Mouse (Mus musculus) intestine, embryonic 16.5 days (tissue): Measurements from ENCODE around the gene Gm43720. TPM values are rescaled to one million over a fixed set of nuclear protein-coding genes. Genes with fewer than 3 reads are reported as not detected.

ENCODE experiments used
- ATAC-seq: fragments of 200-750 bp; cut with Nextera tagmentation; 2 replicates; pipeline ENCODE4 v1.8.0; 2017; ENCODE audit warnings: moderate TSS enrichment, moderate library complexity
- H3K27ac ChIP-seq: fragments of 300-500 bp; sonication (generic); 2 replicates; pipeline ENCODE4 v1.5.1; 2014; ENCODE audit warnings: mild to moderate bottlenecking, low read length
- H3K27me3 ChIP-seq: fragments of 300-500 bp; sonication (generic); replicated peaks from 2 replicates; pipeline ENCODE4 v1.6.1; 2014; ENCODE audit warnings: low read length, control low read depth, mixed read lengths; ENCODE audit not compliant: control insufficient read depth, insufficient read depth
- H3K36me3 ChIP-seq: fragments of 300-500 bp; sonication (generic); 2 replicates; pipeline ENCODE4 v1.6.1; 2014; ENCODE audit warnings: low read length, control low read depth; ENCODE audit not compliant: control insufficient read depth, insufficient read depth
- H3K4me1 ChIP-seq: fragments of 300-500 bp; sonication (generic); 2 replicates; pipeline ENCODE4 v1.6.1; 2014; ENCODE audit warnings: low read length, control low read depth, mixed read lengths; ENCODE audit not compliant: control insufficient read depth, insufficient read depth
- H3K4me2 ChIP-seq: fragments of 300-500 bp; sonication (generic); 2 replicates; pipeline ENCODE4 v1.6.1; 2014; ENCODE audit warnings: low read depth, low read length, control low read depth
- H3K4me3 ChIP-seq: fragments of 300-500 bp; sonication (generic); 2 replicates; pipeline ENCODE4 v1.5.1; 2014; ENCODE audit warnings: mild to moderate bottlenecking, low read length
- H3K9ac ChIP-seq: fragments of 300-500 bp; sonication (generic); 2 replicates; pipeline ENCODE4 v1.6.1; 2014; ENCODE audit warnings: low read depth, low read length
- H3K9me3 ChIP-seq: fragments of 300-500 bp; sonication (generic); 2 replicates; pipeline ENCODE4 v1.6.1; 2016; ENCODE audit warnings: low read length, control low read depth; ENCODE audit not compliant: control insufficient read depth
- WGBS: fragments of 180-500 bp; shearing (Covaris S2); extraction: QIAGEN DNeasy Blood & Tissue Kit; methylation state at CpG from one replicate; pipeline ENCODE4 v1.1.7; 2014; 5-methylcytosine and 5-hydroxymethylcytosine counted together
- polyA plus RNA-seq: library from polyadenylated mRNA; unstranded; fragments of >200 nt; fragmentation: Nextera tagmentation; extraction: Ambion mirVana; gene quantifications from 2 replicates; pipeline ENCODE4 v1.2.1, GENCODE M21; 2015

The Gm43720 gene
- polyA plus RNA-seq, 1 experiment from 2014 or later = 0.06 TPM

GRCm38 (mm10) chr5:138264207-138264578, 15.6 kb downstream of the Gm43720 start:
- H3K36me3 ChIP-seq = peaks cover 16% of the 10 kb centered on the region
- H3K4me2 ChIP-seq = peak overlapping the region; percentile 99
- ATAC-seq = no peak
- H3K4me3 ChIP-seq = peak overlapping the region; percentile 86
- H3K9ac ChIP-seq = peak overlapping the region; percentile 89
- no peaks in the 10 kb centered on the region for H3K9me3 ChIP-seq
- no peaks in the 10 kb centered on the region for H3K27me3 ChIP-seq
- WGBS = 10% methylated on average over 6 of the region's 6 CpGs
- H3K27ac ChIP-seq = 0 out of 2 replicates have a peak overlapping the region, but pooled peaks have one; percentile 1
- H3K4me1 ChIP-seq = peaks cover 19% of the 10 kb centered on the region

GRCm38 (mm10) chr5:138263260-138264206, 16.2 kb downstream of the Gm43720 start, which contains the start of gene BC037034:
Gene BC037034, minus strand, starts transcription at chr5:138264033.
- peaks cover 22% of the 10 kb centered on the region for H3K36me3 ChIP-seq
- peak within 1 kb of the TSS; percentile 80 for H3K27ac ChIP-seq
- peak within 1 kb of the TSS; percentile 86 for H3K4me3 ChIP-seq
- H3K4me2 ChIP-seq = peak within 1 kb of the TSS; percentile 99
- ATAC-seq = peak; percentile 92
- under 1% methylated on average over 71 of the region's 71 CpGs for WGBS
- H3K4me1 ChIP-seq = peaks cover 19% of the 10 kb centered on the region
- no peaks in the 10 kb centered on the region for H3K27me3 ChIP-seq
- H3K9ac ChIP-seq = peak within 1 kb of the TSS; percentile 89
- no peaks in the 10 kb centered on the region for H3K9me3 ChIP-seq

GRCm38 (mm10) chr5:138262582-138263240, 17.0 kb downstream of the Gm43720 start:
- 63% methylated on average over 18 of the region's 18 CpGs for WGBS
- no peak overlapping the region for H3K27ac ChIP-seq
- H3K27me3 ChIP-seq = no peaks in the 10 kb centered on the region
- peaks cover 23% of the 10 kb centered on the region for H3K36me3 ChIP-seq
- H3K9me3 ChIP-seq = no peaks in the 10 kb centered on the region
- peak overlapping the region; percentile 86 for H3K4me3 ChIP-seq
- peak overlapping the region; percentile 99 for H3K4me2 ChIP-seq
- ATAC-seq = no peak
- H3K4me1 ChIP-seq = peaks cover 19% of the 10 kb centered on the region
- H3K9ac ChIP-seq = peak overlapping the region; percentile 89

- H3K4me2 ChIP-seq = 0 out of 2 replicates have a peak overlapping the region, but pooled peaks have one; percentile 99
- peaks cover 19% of the 10 kb centered on the region for H3K4me1 ChIP-seq
- H3K27me3 ChIP-seq = no peaks in the 10 kb centered on the region
- H3K9me3 ChIP-seq = no peaks in the 10 kb centered on the region
- ATAC-seq = no peak
- H3K4me3 ChIP-seq = no peak overlapping the region
- H3K27ac ChIP-seq = no peak overlapping the region
- no peak overlapping the region for H3K9ac ChIP-seq
- H3K36me3 ChIP-seq = peaks cover 23% of the 10 kb centered on the region
- WGBS = 68% methylated on average over 4 of the region's 4 CpGs
These were observed 17.8 kb downstream of the Gm43720 start for GRCm38 (mm10) chr5:138262001-138262400.

GRCm38 (mm10) chr5:138260834-138261233, 18.9 kb downstream of the Gm43720 start:
- no peaks in the 10 kb centered on the region for H3K27me3 ChIP-seq
- 0 out of 2 replicates have a peak overlapping the region, but pooled peaks have one; percentile 24 for H3K9ac ChIP-seq
- WGBS = 74% methylated on average over 11 of the region's 11 CpGs
- ATAC-seq = no peak
- H3K27ac ChIP-seq = no peak overlapping the region
- no peak overlapping the region for H3K4me3 ChIP-seq
- H3K36me3 ChIP-seq = peaks cover 23% of the 10 kb centered on the region
- H3K4me2 ChIP-seq = no peak overlapping the region
- peaks cover 24% of the 10 kb centered on the region for H3K4me1 ChIP-seq
- H3K9me3 ChIP-seq = no peaks in the 10 kb centered on the region

- no peaks in the 10 kb centered on the region for H3K27me3 ChIP-seq
- 73% methylated on average over 10 of the region's 10 CpGs for WGBS
- H3K4me1 ChIP-seq = peaks cover 24% of the 10 kb centered on the region
- ATAC-seq = no peak
- H3K9me3 ChIP-seq = no peaks in the 10 kb centered on the region
- no peak overlapping the region for H3K4me2 ChIP-seq
- H3K36me3 ChIP-seq = peaks cover 23% of the 10 kb centered on the region
- H3K27ac ChIP-seq = no peak overlapping the region
- 0 out of 2 replicates have a peak overlapping the region, but pooled peaks have one; percentile 24 for H3K9ac ChIP-seq
- H3K4me3 ChIP-seq = no peak overlapping the region
These were observed 19.7 kb downstream of the Gm43720 start for GRCm38 (mm10) chr5:138260051-138260450.

GRCm38 (mm10) chr5:138258993-138259392, 20.8 kb downstream of the Gm43720 start:
- Histone ChIP-seq H3K27me3 (no peaks in the 10 kb centered on the region), H3K36me3 (peaks cover 23% of the 10 kb centered on the region), H3K9ac (no peak overlapping the region; the same call in 1 of the 2 replicates), H3K9me3 (no peaks in the 10 kb centered on the region), H3K4me2 (no peak overlapping the region), H3K4me1 (peaks cover 30% of the 10 kb centered on the region), H3K27ac (no peak overlapping the region), H3K4me3 (no peak overlapping the region)
- 53% methylated on average over 7 of the region's 7 CpGs for WGBS
- ATAC-seq = no peak

GRCm38 (mm10) chr5:138258542-138258941, 21.2 kb downstream of the Gm43720 start:
- no peaks in the 10 kb centered on the region for H3K27me3 ChIP-seq
- no peak overlapping the region for H3K27ac ChIP-seq
- no peak overlapping the region for H3K4me3 ChIP-seq
- H3K36me3 ChIP-seq = peaks cover 23% of the 10 kb centered on the region
- ATAC-seq = no peak
- WGBS = 78% methylated on average over 6 of the region's 6 CpGs
- H3K4me1 ChIP-seq = peaks cover 30% of the 10 kb centered on the region
- no peaks in the 10 kb centered on the region for H3K9me3 ChIP-seq
- no peak overlapping the region for H3K4me2 ChIP-seq
- H3K9ac ChIP-seq = no peak overlapping the region; the same call in 1 of the 2 replicates

GRCm38 (mm10) chr5:138258078-138258477, 21.7 kb downstream of the Gm43720 start:
- peaks cover 23% of the 10 kb centered on the region for H3K36me3 ChIP-seq

More at GRCm38 (mm10) chr5:138258078-138258477, 21.7 kb downstream of the Gm43720 start:
- Histone ChIP-seq H3K27me3 (no peaks in the 10 kb centered on the region), H3K4me1 (peaks cover 30% of the 10 kb centered on the region), H3K9me3 (no peaks in the 10 kb centered on the region), H3K4me2 (no peak overlapping the region), H3K9ac (no peak overlapping the region), H3K27ac (no peak overlapping the region), H3K4me3 (no peak overlapping the region)
- 78% methylated on average over 3 of the region's 3 CpGs for WGBS
- no peak for ATAC-seq
